ENCODE assay signal across 23 mouse cellular contexts in genomic region chr7:29495880-29496279, GRCm38 (mm10). TPM values are rescaled to one million over a fixed set of nuclear protein-coding genes. Genes with fewer than 3 reads are reported as not detected.
DNase-seq lines count a peak whose midpoint lies in the region; ATAC-seq and TF ChIP-seq lines count a peak whose summit lies in the region.
"Had no signal": no experiment of that assay in that cellular context is flagged by ENCODE, and none has a peak within 500 bp of the region (broad histone marks: within the 10 kb centered on the region; RNA-seq: fewer than 3 reads in every experiment).

No protein-coding gene starts in this region.

- H3K4me3 ChIP-seq in hindbrain, embryonic 10.5 days, result no peak overlapping the region
- H3K4me3 ChIP-seq in hindbrain, embryonic 14.5 days (replicated peaks; ENCODE audit: low read length), result no peak overlapping the region
- H3K4me3 ChIP-seq in midbrain, embryonic 11.5 days (ENCODE audit: low read depth, low read length), result no peak overlapping the region
- H3K4me3 ChIP-seq in midbrain, postnatal 0 days (ENCODE audit: low read depth, low read length), result no peak overlapping the region
- H3K4me3 ChIP-seq in limb, embryonic 13.5 days, result no peak overlapping the region
- peak overlapping the region; percentile 33 for H3K4me3 ChIP-seq in small intestine, adult 2 months (ENCODE audit: low read depth, low read length)
- H3K4me3 ChIP-seq: heart, embryonic 12.5 days; layer of hippocampus, adult 2 months; liver, embryonic 15.5 days; neural tube, embryonic 15.5 days had no signal

- ATAC-seq in hindbrain, embryonic 14.5 days (ENCODE audit: low FRiP score), result no peak
- ATAC-seq in midbrain, embryonic 11.5 days (ENCODE audit: low FRiP score), result no peak
- ATAC-seq in midbrain, postnatal 0 days (ENCODE audit: low FRiP score), result no peak
- ATAC-seq in limb, embryonic 13.5 days (ENCODE audit: low FRiP score, low read depth), result no peak
- no peak for ATAC-seq in cerebellum, adult (ENCODE audit: insufficient number of reproducible peaks, low FRiP score, low TSS enrichment)
- ATAC-seq: activated CD4-positive, CD25-positive, alpha-beta regulatory T cell, adult 4 months had no signal

- 65% methylated on average over 4 of the region's 4 CpGs for WGBS in hindbrain, embryonic 10.5 days
- 49% methylated on average over 4 of the region's 4 CpGs for WGBS in hindbrain, embryonic 14.5 days
- 61% methylated on average over 4 of the region's 4 CpGs for WGBS in midbrain, embryonic 11.5 days
- WGBS in midbrain, postnatal 0 days, result 71% methylated on average over 4 of the region's 4 CpGs
- WGBS in limb, embryonic 13.5 days, result 85% methylated on average over 4 of the region's 4 CpGs
- WGBS in small intestine, adult 2 months, result 34% methylated on average over 4 of the region's 4 CpGs

- TF ChIP-seq CTCF in midbrain, postnatal 0 days (IDR thresholded peaks at IDR 0.05), result no peak
- TF ChIP-seq CTCF in small intestine, adult 2 months (IDR thresholded peaks at IDR 0.05; ENCODE audit: extremely low read depth, insufficient read length, insufficient replicate concordance, low read depth, low read length), result no peak

- TF ChIP-seq POLR2A in small intestine, adult 2 months (IDR thresholded peaks at IDR 0.05; ENCODE audit: low read depth, low read length), result no peak

- H3K27me3 ChIP-seq in hindbrain, embryonic 10.5 days (ENCODE audit: insufficient read depth, poor library complexity, severe bottlenecking), result peaks cover 48% of the 10 kb centered on the region
- no peaks in the 10 kb centered on the region for H3K27me3 ChIP-seq in hindbrain, embryonic 14.5 days (ENCODE audit: control insufficient read depth, insufficient read depth, low read length)
- peaks cover 32% of the 10 kb centered on the region for H3K27me3 ChIP-seq in midbrain, embryonic 11.5 days (ENCODE audit: control insufficient read depth, insufficient read depth, low read length)
- H3K27me3 ChIP-seq in midbrain, postnatal 0 days (ENCODE audit: insufficient read depth, low read length), result no peaks in the 10 kb centered on the region
- no peaks in the 10 kb centered on the region for H3K27me3 ChIP-seq in limb, embryonic 13.5 days
- H3K27me3 ChIP-seq in small intestine, adult 2 months (ENCODE audit: control insufficient read depth, insufficient read depth, low read length), result no peaks in the 10 kb centered on the region
- H3K27me3 ChIP-seq: liver, embryonic 15.5 days; neural tube, embryonic 15.5 days had no signal

- peaks cover 49% of the 10 kb centered on the region for H3K4me1 ChIP-seq in hindbrain, embryonic 10.5 days (replicated peaks)
- H3K4me1 ChIP-seq in hindbrain, embryonic 14.5 days (replicated peaks; ENCODE audit: control insufficient read depth, insufficient read depth, low read length), result peaks cover 16% of the 10 kb centered on the region
- peaks cover 17% of the 10 kb centered on the region for H3K4me1 ChIP-seq in midbrain, embryonic 11.5 days (ENCODE audit: control insufficient read depth, insufficient read depth, low read length)
- peaks cover 3% of the 10 kb centered on the region; the same call in 1 of the 2 replicates for H3K4me1 ChIP-seq in midbrain, postnatal 0 days (ENCODE audit: insufficient read depth, low read length)
- peaks cover 10% of the 10 kb centered on the region for H3K4me1 ChIP-seq in limb, embryonic 13.5 days
- peaks cover 53% of the 10 kb centered on the region for H3K4me1 ChIP-seq in small intestine, adult 2 months (ENCODE audit: control insufficient read depth, insufficient read depth, insufficient read length, low read length)

- no peak overlapping the region for H3K4me2 ChIP-seq in hindbrain, embryonic 14.5 days (replicated peaks)
- H3K4me2 ChIP-seq in midbrain, embryonic 11.5 days, result no peak overlapping the region
- no peak overlapping the region for H3K4me2 ChIP-seq in midbrain, postnatal 0 days (ENCODE audit: low read depth, low read length, poor library complexity, severe bottlenecking)
- H3K4me2 ChIP-seq in limb, embryonic 13.5 days (replicated peaks), result no peak overlapping the region
- H3K4me2 ChIP-seq: heart, embryonic 12.5 days; liver, embryonic 15.5 days; neural tube, embryonic 15.5 days had no signal

- no peak overlapping the region for H3K9ac ChIP-seq in hindbrain, embryonic 14.5 days
- H3K9ac ChIP-seq in midbrain, embryonic 11.5 days (ENCODE audit: low read length), result no peak overlapping the region
- H3K9ac ChIP-seq in midbrain, postnatal 0 days (replicated peaks; ENCODE audit: low read length, poor library complexity, severe bottlenecking), result no peak overlapping the region
- H3K9ac ChIP-seq in limb, embryonic 13.5 days, result peak overlapping the region; percentile 1; the same call in 1 of the 2 replicates
- H3K9ac ChIP-seq: heart, embryonic 12.5 days; liver, embryonic 15.5 days; neural tube, embryonic 15.5 days had no signal

- no peaks in the 10 kb centered on the region for H3K36me3 ChIP-seq in hindbrain, embryonic 10.5 days
- H3K36me3 ChIP-seq in hindbrain, embryonic 14.5 days (replicated peaks; ENCODE audit: control insufficient read depth, insufficient read depth), result no peaks in the 10 kb centered on the region
- H3K36me3 ChIP-seq in midbrain, embryonic 11.5 days (ENCODE audit: control insufficient read depth, insufficient read depth, low read length), result no peaks in the 10 kb centered on the region
- no peaks in the 10 kb centered on the region; the same call in 1 of the 2 replicates for H3K36me3 ChIP-seq in midbrain, postnatal 0 days (ENCODE audit: insufficient read depth, low read length)
- H3K36me3 ChIP-seq in limb, embryonic 13.5 days, result peaks cover 7% of the 10 kb centered on the region
- peaks cover 6% of the 10 kb centered on the region; the same call in 1 of the 2 replicates for H3K36me3 ChIP-seq in small intestine, adult 2 months (ENCODE audit: control insufficient read depth, insufficient read depth, low read length)
- H3K36me3 ChIP-seq: heart, embryonic 12.5 days; liver, embryonic 15.5 days; neural tube, embryonic 15.5 days had no signal

- no peaks in the 10 kb centered on the region for H3K9me3 ChIP-seq in hindbrain, embryonic 10.5 days
- H3K9me3 ChIP-seq in hindbrain, embryonic 14.5 days (ENCODE audit: control insufficient read depth, low read length), result no peaks in the 10 kb centered on the region
- no peaks in the 10 kb centered on the region for H3K9me3 ChIP-seq in midbrain, embryonic 11.5 days (ENCODE audit: control insufficient read depth, low read length)
- H3K9me3 ChIP-seq in midbrain, postnatal 0 days (ENCODE audit: low read length), result no peaks in the 10 kb centered on the region
- no peaks in the 10 kb centered on the region for H3K9me3 ChIP-seq in limb, embryonic 13.5 days
- H3K9me3 ChIP-seq: heart, embryonic 12.5 days; liver, embryonic 15.5 days; neural tube, embryonic 15.5 days had no signal

- H3K27ac ChIP-seq in hindbrain, embryonic 10.5 days, result peak overlapping the region; percentile 69
- H3K27ac ChIP-seq in hindbrain, embryonic 14.5 days, result no peak overlapping the region
- peak overlapping the region; percentile 1; the same call in 1 of the 2 replicates for H3K27ac ChIP-seq in midbrain, embryonic 11.5 days (ENCODE audit: low read depth, low read length)
- no peak overlapping the region for H3K27ac ChIP-seq in midbrain, postnatal 0 days (ENCODE audit: low read depth, low read length)
- no peak overlapping the region for H3K27ac ChIP-seq in limb, embryonic 13.5 days
- peak overlapping the region; percentile 95 for H3K27ac ChIP-seq in small intestine, adult 2 months (ENCODE audit: insufficient read depth, low read depth, low read length)
- H3K27ac ChIP-seq: layer of hippocampus, adult 2 months; liver, embryonic 15.5 days; neural tube, embryonic 15.5 days had no signal

- no peak for DNase-seq in hindbrain, embryonic 10.5 days (ENCODE audit: low spot score)
- no peak for DNase-seq in hindbrain, embryonic 14.5 days (ENCODE audit: low spot score)
- DNase-seq in midbrain, embryonic 11.5 days (ENCODE audit: low spot score, missing footprints), result no peak
- no peak for DNase-seq in midbrain, postnatal 0 days (ENCODE audit: low spot score)
- no peak for DNase-seq in neural tube, embryonic 10.5 days (ENCODE audit: extremely low spot score, low spot score)
- DNase-seq: adrenal gland, postnatal 14 days; cerebellum, adult 9-11 months; gastrocnemius, postnatal 25 days; heart, adult 18-20 months; heart, postnatal 10 days; kidney, adult 2 months; kidney, postnatal 25 days; right cerebral cortex, adult 18-20 months; thymus, adult 18-20 months; thymus, postnatal 4 days had no signal

RNA-seq across cellular contexts. Expression of gene Sipa1l3, which starts 22.6 kb away (rescaled TPM):
- 8.1 and 9.7 TPM in 2 replicates for polyA plus RNA-seq in hindbrain, embryonic 10.5 days (2016; fragmentation: Nextera tagmentation; extraction: Ambion mirVana)
- polyA plus RNA-seq in hindbrain, embryonic 14.5 days (2014; fragmentation: Nextera tagmentation; extraction: Ambion mirVana), result 18.8 and 21.4 TPM in 2 replicates
- polyA plus RNA-seq in midbrain, embryonic 11.5 days (2014; fragmentation: Nextera tagmentation; extraction: Ambion mirVana), result 5.8 and 7.8 TPM in 2 replicates
- 72.8 and 80.7 TPM in 2 replicates for total RNA-seq in midbrain, postnatal 0 days (2014; rRNA removed)
- 12.9 and 13.9 TPM in 2 replicates for polyA plus RNA-seq in midbrain, postnatal 0 days (2015; fragmentation: Nextera tagmentation; extraction: Ambion mirVana)
- 11.5 and 13.9 TPM in 2 replicates for polyA plus RNA-seq in limb, embryonic 13.5 days (2015; fragmentation: Nextera tagmentation; extraction: Ambion mirVana)
- polyA plus RNA-seq in small intestine, adult 2 months (2012; rRNA removed), result 79.0 and 192 TPM in 2 replicates

Comparison
In these comparisons a context has a peak if more than half of its experiments do, and no peak if none do; other contexts are left out.
1. H3K27ac ChIP-seq: peak in hindbrain, embryonic 10.5 days (single experiment), midbrain, embryonic 11.5 days (single experiment) and small intestine, adult 2 months (single experiment); none in hindbrain, embryonic 14.5 days (single experiment), midbrain, postnatal 0 days (single experiment) and limb, embryonic 13.5 days (single experiment).